Comparison of ENCODE assay signal across 8 mouse cellular contexts in the genomic region with DNA sequence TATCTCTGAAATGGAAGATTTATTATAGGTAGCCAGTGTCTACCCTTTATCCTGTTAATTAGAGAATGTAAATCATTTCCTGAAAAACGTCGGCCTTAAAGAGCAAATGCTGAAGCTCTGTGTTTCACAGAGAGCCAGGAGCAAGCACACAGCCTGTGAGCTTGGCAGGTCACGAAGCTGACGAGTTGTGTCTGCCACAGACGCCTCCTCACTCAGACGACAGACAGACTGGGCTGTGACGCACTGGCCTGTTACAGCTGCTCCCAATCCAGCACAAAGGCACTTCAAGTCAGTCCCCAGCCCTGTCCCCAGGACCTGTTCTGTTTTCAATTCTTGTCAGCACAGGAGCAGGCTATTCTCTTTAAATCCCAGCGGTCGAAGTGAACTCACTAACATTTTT. TPM values are rescaled to one million over a fixed set of nuclear protein-coding genes. Genes with fewer than 3 reads are reported as not detected.
DNase-seq lines count a peak whose midpoint lies in the region; ATAC-seq lines count a peak whose summit lies in the region.

No protein-coding gene starts in this region.

- peak; percentile 93 for ATAC-seq in frontal cortex, adult (ENCODE audit: low TSS enrichment)
- peak; percentile 56; the same call in 1 of the 2 replicates for ATAC-seq in intestine, embryonic 16.5 days
- ATAC-seq in lung, embryonic 16.5 days (ENCODE audit: low read depth): peak; percentile 90

- H3K27me3 ChIP-seq in embryonic facial prominence, embryonic 10.5 days (replicated peaks; ENCODE audit: low read depth, poor library complexity, severe bottlenecking): no peaks in the 10 kb centered on the region
- H3K27me3 ChIP-seq in intestine, embryonic 16.5 days (replicated peaks; ENCODE audit: control insufficient read depth, insufficient read depth, low read length): no peaks in the 10 kb centered on the region
- H3K27me3 ChIP-seq in lung, embryonic 16.5 days (ENCODE audit: control insufficient read depth, insufficient read depth, low read depth, low read length): no peaks in the 10 kb centered on the region

- H3K4me2 ChIP-seq in intestine, embryonic 16.5 days (ENCODE audit: low read depth, low read length): no peak overlapping the region
- no peak overlapping the region for H3K4me2 ChIP-seq in lung, embryonic 16.5 days (ENCODE audit: low read depth, low read length)

- peak overlapping the region; percentile 40; the same call in 1 of the 2 replicates for H3K27ac ChIP-seq in embryonic facial prominence, embryonic 10.5 days (replicated peaks)
- 0 out of 2 replicates have a peak overlapping the region, but pooled peaks have one; percentile 8 for H3K27ac ChIP-seq in intestine, embryonic 16.5 days (ENCODE audit: low read length)
- H3K27ac ChIP-seq in lung, embryonic 16.5 days (ENCODE audit: low read length): no peak overlapping the region

- H3K9me3 ChIP-seq in embryonic facial prominence, embryonic 10.5 days: no peaks in the 10 kb centered on the region
- no peaks in the 10 kb centered on the region for H3K9me3 ChIP-seq in intestine, embryonic 16.5 days (ENCODE audit: control insufficient read depth, low read length)
- H3K9me3 ChIP-seq in lung, embryonic 16.5 days (ENCODE audit: control insufficient read depth, low read length): no peaks in the 10 kb centered on the region

- peaks cover 5% of the 10 kb centered on the region for H3K4me1 ChIP-seq in embryonic facial prominence, embryonic 10.5 days
- H3K4me1 ChIP-seq in intestine, embryonic 16.5 days (ENCODE audit: control insufficient read depth, insufficient read depth, low read length): 0 out of 2 replicates have a peak, but pooled peaks cover 3% of the 10 kb centered on the region
- peaks cover 6% of the 10 kb centered on the region for H3K4me1 ChIP-seq in lung, embryonic 16.5 days (replicated peaks; ENCODE audit: control insufficient read depth, insufficient read depth, low read length)

- WGBS in embryonic facial prominence, embryonic 10.5 days: 38% methylated on average over 9 of the region's 9 CpGs
- WGBS in intestine, embryonic 16.5 days: 38% methylated on average over 9 of the region's 9 CpGs
- WGBS in lung, embryonic 16.5 days: 31% methylated on average over 9 of the region's 9 CpGs

- no peak overlapping the region for H3K4me3 ChIP-seq in embryonic facial prominence, embryonic 10.5 days
- H3K4me3 ChIP-seq in intestine, embryonic 16.5 days (ENCODE audit: low read length): no peak overlapping the region
- no peak overlapping the region for H3K4me3 ChIP-seq in lung, embryonic 16.5 days (ENCODE audit: low read length)

- 0 out of 2 replicates have a peak overlapping the region, but pooled peaks have one; percentile 4 for H3K9ac ChIP-seq in intestine, embryonic 16.5 days (ENCODE audit: low read depth, low read length)
- H3K9ac ChIP-seq in lung, embryonic 16.5 days (ENCODE audit: low read length): peak overlapping the region; percentile 19; the same call in 1 of the 2 replicates

- peaks cover 29% of the 10 kb centered on the region for H3K36me3 ChIP-seq in embryonic facial prominence, embryonic 10.5 days (replicated peaks)
- no peaks in the 10 kb centered on the region for H3K36me3 ChIP-seq in intestine, embryonic 16.5 days (ENCODE audit: control insufficient read depth, insufficient read depth, low read length)
- H3K36me3 ChIP-seq in lung, embryonic 16.5 days (ENCODE audit: control insufficient read depth, insufficient read depth, low read length): no peaks in the 10 kb centered on the region

- no peak for DNase-seq in frontal cortex, postnatal 10 days (ENCODE audit: low spot score in 2 of 2)
- DNase-seq in embryonic facial prominence, embryonic 10.5 days (ENCODE audit: low spot score): peak; percentile 21
- DNase-seq in urinary bladder, postnatal 14 days (ENCODE audit: low spot score): no peak
- DNase-seq in cerebellum, postnatal 25 days: no peak
- DNase-seq in gastrocnemius, adult 18-20 months (ENCODE audit: low spot score): no peak

RNA-seq across cellular contexts. Expression of a gene that starts 37.0 kb away (rescaled TPM):
- 120 and 127 TPM in 2 replicates for polyA plus RNA-seq in embryonic facial prominence, embryonic 10.5 days (2016; fragmentation: Nextera tagmentation; extraction: Ambion mirVana)
- 41.0 and 41.7 TPM in 2 replicates for polyA plus RNA-seq in intestine, embryonic 16.5 days (2015; fragmentation: Nextera tagmentation; extraction: Ambion mirVana)
- polyA plus RNA-seq in lung, embryonic 16.5 days (2015; fragmentation: Nextera tagmentation; extraction: Ambion mirVana): 123 and 124 TPM in 2 replicates
- total RNA-seq in gastrocnemius, adult 18-20 months (2021): 10 to 100 TPM in 1 of 2 experiments, 1 to 10 TPM in 1; 5.6 to 13.9 TPM

RNA-seq across cellular contexts. Expression of a gene that starts 41.4 kb away (rescaled TPM):
- 1.7 and 2.0 TPM in 2 replicates for polyA plus RNA-seq in embryonic facial prominence, embryonic 10.5 days (2016; fragmentation: Nextera tagmentation; extraction: Ambion mirVana)
- 0.21 and 0.38 TPM in 2 replicates for polyA plus RNA-seq in intestine, embryonic 16.5 days (2015; fragmentation: Nextera tagmentation; extraction: Ambion mirVana)
- 0.54 and 0.64 TPM in 2 replicates for polyA plus RNA-seq in lung, embryonic 16.5 days (2015; fragmentation: Nextera tagmentation; extraction: Ambion mirVana)
- total RNA-seq in gastrocnemius, adult 18-20 months (2021): not detected
